Mouse (Mus musculus): ENCODE measurements around the gene Ttc6.

Ttc6 gene

DNA sequence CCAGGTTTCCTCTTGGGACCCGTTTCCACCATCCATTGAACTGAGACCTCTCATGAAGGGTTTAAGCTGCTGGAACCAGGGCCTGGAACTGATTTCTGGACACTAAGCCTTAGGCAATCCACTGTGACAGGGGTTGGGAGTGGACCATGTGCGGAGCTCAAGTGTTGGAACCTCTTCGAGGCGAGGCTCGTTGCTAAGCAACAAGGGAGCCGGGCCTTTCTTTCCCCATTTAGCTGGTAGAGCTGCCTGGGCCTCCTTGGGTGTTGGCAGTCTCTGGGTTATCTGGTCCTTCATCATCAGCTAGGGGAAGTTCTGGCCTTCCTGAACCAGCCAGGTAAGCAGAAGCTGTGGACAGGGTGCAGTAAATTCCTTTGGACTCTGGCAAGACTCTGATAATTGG, at the start of gene Ttc6:
Ttc6 (plus strand) TSS at position 205 of the 400 bp plus-strand sequence.
- no peak for DNase-seq (ENCODE audit: low spot score)

- DNase-seq (ENCODE audit: low spot score) = no peak
These were observed 49.4 kb upstream of the Ttc6 start for GRCm38 (mm10) chr12:57514552-57514951.

DNA sequence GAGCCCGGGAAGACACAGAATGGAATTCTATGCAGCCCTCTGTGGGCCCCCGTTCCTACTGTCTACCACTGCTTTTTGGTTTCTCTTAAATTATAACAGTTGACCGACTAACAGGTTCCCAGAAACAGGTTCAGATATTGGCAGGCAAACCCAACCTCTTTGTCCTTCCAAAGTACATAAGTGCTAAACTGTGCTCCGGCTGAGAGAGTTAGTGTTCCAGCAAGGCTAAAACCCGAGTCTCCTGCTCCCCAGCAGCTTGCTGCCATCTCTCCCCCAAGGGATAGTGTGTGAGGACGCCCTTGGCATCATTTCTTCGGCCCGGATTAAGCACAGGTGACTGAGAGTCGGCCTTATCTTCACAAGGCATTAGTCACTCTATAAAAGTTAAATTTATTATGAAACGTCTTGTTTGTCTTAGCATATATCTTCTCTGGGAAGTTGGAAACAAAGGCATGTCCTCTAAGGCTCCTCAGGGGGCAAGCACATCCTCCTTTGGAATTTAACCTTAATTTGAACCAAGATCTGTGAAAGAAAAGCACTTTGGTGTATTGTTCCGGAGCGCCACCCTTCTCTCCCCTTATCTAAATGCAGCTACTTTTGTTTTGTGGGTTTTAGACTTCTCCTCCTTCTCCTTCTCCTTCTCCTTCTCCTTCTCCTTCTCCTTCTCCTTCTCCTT, 48.1 kb upstream of the Ttc6 start:
- DNase-seq (ENCODE audit: low spot score) = no peak

DNA sequence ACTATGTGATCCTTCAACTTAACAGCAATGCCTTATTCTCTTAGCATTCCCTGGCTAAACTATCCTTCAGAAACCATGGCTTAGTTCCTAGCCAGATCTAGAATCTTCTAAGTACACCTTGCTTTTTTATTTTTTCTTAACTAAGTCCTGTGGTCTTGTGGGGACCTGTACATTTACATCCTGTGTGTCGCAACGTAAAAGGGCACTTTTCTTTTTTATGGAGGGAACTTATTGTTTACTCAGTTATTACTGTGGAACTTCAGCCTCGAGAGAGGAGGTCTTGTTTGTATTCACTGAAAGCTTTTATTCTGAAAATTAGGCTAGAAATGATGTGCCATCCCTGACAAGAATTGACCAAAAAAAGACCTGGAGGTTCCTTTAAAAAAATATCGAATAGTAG, 35.6 kb upstream of the Ttc6 start:
- no peak for DNase-seq (ENCODE audit: low spot score)

DNA sequence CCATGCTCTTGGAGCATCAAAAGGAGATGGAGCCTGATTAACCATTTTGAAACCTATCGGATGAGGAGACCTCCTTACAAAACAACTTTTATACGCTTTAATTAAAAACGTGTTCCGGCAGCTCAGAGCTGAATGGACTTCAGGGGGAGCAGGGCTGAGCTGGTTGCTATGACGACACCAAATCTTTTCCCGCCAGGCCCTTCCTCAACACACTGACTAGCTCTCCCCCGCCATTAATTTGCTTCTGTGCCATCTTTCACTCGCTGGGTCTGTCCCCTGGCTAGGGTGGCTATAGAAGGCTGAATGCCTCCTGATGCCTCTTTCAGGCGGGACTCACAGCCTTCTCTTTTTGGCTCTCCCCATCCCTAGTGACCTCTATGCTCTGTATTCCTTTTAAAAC, 33.4 kb upstream of the Ttc6 start:
- DNase-seq (ENCODE audit: low spot score) = no peak

GRCm38 (mm10) chr12:57534517-57534878, 29.4 kb upstream of the Ttc6 start:
- no peak for DNase-seq (ENCODE audit: low spot score)

GRCm38 (mm10) chr12:57534879-57535611, 28.9 kb upstream of the Ttc6 start:
- no peak for DNase-seq (ENCODE audit: low spot score)

DNA sequence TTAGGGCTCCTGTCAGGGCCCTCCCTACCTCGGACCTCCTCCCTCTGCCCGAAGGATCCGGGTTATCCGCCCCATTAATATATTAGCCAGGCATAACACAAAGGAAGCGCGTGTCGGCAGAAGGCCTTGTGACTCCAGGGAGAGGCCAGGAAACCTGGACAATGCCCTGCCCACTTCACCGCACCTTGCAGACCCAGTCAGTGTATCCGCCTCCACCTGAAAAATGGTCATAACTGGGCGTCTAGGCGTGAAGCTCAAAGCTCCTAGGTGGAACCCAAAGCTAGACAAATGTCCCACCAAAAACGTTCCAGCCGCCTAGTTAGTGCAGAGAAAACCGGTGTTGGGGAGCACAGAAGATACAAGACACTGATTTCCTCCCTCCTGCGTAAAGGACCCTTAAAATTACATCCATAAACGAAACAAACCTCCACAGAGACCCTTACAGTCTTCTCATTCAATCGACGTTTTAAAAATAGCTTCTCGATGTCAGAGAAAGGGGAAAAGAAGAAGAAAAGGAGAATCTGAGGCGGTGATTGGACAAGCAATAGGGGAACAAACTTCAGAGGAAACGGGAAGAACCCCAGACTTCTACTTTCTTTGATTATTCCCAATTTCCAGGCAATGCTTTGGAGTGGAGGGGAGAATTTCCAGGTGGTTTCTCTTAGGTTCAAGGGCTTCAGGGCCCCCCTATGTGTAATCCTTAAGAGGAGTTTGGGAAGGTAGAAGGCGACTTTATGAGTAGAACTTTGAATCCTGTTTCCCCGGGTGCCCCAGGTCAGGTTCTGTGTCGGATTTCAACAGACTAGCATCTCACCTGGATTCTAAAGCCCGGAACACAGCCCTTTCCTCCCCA, 27.6 kb upstream of the Ttc6 start:
- DNase-seq (ENCODE audit: low spot score) = no peak

DNA sequence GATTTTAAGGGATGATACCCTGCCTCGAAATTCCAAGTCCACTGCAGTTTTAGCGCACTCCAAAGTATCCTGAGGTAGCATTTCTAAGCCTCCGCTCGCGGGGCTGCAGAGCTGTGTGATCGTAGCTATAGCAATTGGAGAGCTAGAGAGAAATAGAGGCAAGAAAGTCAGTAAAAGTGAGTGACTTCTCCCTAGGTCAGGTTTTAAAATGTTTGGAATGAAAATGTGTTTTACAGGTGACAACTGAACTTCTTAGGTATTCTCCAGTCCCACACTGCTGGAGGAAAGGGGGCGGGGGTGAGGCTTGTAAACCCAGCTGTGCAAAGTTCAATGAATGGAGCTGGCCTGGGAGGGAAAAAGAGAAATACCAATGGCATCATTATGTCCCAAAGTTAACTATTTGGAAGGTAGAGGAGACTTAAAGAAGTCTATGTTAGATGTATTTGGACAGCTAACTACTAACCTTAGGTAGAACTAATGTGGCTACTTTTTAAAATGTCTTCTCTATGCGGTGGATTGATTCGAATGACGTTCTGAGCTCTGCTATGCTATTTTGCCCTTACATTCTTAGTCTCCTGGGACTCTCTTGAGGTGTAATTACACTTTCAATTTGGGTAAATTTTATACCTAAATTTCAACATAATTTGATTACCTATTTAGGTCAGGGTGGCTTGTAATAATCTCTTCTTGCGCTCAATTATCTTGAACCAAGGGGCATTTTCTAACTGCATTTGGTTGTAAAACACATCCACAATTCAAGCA, 26.8 kb upstream of the Ttc6 start:
- no peak for DNase-seq (ENCODE audit: low spot score)

DNA sequence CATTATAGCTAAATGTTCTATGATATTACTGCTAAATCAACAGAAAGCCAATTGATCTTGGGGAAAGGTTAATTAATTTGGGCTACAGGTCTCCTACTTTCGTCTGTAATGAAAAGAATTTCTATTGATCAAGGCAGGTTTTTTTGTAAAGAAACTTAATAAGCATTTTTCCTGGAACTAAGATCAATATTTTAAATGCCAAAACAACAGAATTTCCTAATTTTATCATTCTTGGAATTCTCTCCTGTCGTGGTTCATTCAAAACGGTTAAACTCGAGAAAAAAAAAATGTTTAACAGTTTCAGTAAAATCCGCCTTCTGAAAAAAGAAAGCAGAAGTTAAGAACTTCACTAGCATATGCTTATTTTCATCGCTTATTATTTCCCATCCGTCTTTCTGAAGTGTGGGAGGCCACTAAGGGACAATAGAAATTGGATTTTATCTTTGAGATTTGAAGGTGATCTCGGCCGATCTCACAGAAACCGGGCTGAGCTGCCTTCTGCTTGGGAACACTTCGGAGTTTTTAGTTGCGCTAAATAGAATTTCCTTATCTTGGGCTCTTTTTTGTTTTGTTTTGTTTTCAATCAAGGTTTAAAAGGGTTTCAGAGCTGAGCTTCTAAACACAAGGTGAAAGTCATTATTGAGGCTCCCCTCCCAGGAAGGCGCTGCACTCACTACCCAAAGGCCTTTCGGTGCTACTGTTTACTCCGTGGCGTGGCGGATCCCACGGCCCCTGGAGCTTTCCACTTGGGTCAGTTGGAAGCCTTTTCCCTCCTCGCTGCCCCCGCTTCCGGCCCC, 25.9 kb upstream of the Ttc6 start:
- peak; percentile 45 for DNase-seq (ENCODE audit: low spot score)

DNA sequence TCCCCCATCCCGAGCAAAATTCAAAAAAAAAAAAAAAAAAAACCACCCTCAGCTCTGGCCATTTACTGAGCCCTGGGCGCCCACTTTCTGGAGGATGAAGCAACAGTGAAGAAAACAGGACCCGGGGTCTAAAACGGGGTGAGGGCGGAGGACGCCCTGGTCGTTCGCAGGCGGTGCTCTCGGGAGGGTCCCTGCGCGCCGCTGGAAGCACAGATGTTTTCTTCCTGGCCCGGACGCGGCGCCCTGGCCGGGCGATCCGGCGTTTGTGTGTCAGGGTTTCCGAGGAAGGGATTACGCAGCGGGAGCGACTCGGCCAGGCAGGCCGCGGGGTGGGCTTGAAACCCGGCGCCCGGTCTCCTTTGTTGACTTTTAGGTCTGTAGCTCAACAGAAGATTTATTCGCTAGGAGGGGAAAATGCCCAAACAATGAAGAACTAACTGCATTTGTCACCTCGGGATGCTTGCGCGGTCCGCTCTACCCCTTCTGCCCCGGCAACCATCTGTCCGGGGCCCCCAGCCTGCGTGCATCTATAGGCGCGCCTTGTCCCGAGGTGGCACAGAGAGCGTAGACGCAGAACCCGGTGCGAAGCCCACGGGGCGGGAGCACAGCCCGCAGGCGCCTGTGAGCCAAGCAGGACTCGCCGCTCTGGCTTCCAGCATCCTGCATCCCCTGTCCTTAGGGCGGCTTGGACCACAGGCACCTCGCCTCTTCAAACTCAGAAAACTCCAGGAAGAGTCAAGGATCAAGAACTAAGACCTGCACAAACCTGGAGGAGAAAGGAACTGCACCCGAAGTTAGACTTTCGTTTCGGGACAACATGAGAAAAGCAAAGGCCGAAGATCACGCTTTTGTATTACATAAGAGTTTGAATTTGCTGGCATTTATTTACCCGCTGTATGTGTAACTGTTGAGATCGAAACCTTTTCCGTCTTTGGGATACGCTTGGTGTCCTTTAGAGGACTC, 25.0 kb upstream of the Ttc6 start:
- DNase-seq (ENCODE audit: low spot score) = peak; percentile 45

DNA sequence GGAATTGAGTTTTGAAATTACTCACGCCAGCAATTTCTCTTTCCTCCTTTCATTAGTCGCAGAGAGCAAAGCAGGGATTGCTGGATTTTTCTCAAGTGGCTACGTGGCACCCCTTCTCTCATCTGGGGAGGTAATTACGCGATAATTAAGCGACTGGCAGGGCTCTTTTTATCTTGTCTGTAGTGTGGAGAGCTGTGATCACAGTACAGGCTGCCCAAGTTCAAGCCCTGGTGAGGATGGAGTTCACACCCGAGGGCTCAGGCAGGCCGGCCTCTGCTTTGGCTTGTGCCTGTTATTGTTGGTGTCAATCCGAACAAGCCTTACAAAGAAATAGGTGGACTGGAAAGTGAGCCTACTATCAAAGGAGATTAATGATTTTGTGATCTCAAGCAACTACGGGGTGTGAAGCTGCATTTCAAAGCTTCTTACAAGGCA, 24.3 kb upstream of the Ttc6 start:
- DNase-seq (ENCODE audit: low spot score) = no peak

GRCm38 (mm10) chr12:57541118-57541517, 22.8 kb upstream of the Ttc6 start:
- no peak for DNase-seq (ENCODE audit: low spot score)

- DNase-seq (ENCODE audit: low spot score) = peak; percentile 54
These were observed 21.8 kb upstream of the Ttc6 start for GRCm38 (mm10) chr12:57541931-57542745.

DNA sequence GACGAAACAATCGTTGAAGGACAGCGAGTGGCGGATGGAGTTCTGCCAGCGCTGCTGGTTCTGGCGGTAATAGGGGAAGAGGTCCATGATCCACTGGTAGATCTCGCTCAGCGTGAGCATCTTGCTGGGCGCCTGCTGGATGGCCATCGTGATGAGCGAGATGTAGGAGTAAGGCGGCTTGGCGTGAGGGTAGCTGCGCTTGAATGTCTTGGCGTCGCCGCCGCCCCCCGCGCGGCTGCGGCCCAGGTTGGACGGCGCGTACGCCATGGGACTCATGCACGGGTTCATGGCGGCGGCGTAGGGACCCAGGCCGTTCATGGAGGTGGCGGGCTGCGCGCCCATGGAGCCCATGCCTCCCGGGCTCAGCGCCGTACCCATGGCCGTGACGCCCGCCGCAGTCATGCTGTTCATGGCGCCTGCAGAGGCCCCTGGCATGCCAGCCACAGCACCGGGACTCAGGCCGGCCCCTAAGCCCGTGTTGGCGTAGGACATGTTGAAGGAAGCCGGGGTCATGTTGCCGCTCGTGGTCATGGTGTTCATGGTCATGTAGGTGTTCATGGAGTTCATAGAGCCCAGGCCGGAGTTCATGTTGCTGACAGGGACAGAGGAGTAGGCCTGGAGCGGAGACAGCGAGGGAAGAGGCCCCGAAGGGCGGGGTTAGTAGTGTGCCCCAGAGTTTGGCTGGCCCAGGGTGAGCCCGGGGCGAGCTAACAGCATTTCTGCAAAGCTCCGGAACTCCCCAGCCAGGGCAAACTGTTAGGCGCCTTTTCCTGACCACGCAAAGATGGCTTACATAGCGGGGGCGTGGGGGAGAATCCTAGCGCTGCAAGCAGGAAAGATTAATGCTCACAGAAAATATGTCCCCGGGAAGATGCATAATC, 20.9 kb upstream of the Ttc6 start:
- DNase-seq (ENCODE audit: low spot score) = no peak

- DNase-seq (ENCODE audit: low spot score) = no peak
These were observed 20.3 kb upstream of the Ttc6 start for GRCm38 (mm10) chr12:57543627-57543991.

- DNase-seq (ENCODE audit: low spot score) = peak; percentile 69
These were observed 19.1 kb upstream of the Ttc6 start for GRCm38 (mm10) chr12:57544641-57545370.

Data from testis, postnatal 10 days (tissue).